Mouse (Mus musculus) midbrain, embryonic 14.5 days (tissue): ENCODE data around the gene Rab2b. TPM values are rescaled to one million over a fixed set of nuclear protein-coding genes. Genes with fewer than 3 reads are reported as not detected.
A peak's percentile ranks its signal among the peaks of the same experiment; 100 is the strongest.

Source experiments
- ATAC-seq: fragments of 200-750 bp; cut with Nextera tagmentation; 2 replicates; pipeline ENCODE4 v1.8.0; 2017; ENCODE audit warnings: moderate number of reproducible peaks, moderate library complexity; ENCODE audit not compliant: low FRiP score, low TSS enrichment
- DNase-seq: peaks from one replicate; pipeline ENCODE4 v3.0.0-alpha.2; 2015
- H3K27ac ChIP-seq: fragments of 300-500 bp; sonication (generic); replicated peaks from 2 replicates; pipeline ENCODE4 v1.5.1; 2014; ENCODE audit warnings: mild to moderate bottlenecking, low read depth, low read length, moderate library complexity
- H3K27me3 ChIP-seq: fragments of 300-500 bp; sonication (generic); 2 replicates; pipeline ENCODE4 v1.6.1; 2014; ENCODE audit warnings: low read length, control low read depth, mixed read lengths; ENCODE audit not compliant: control insufficient read depth, insufficient read depth
- H3K36me3 ChIP-seq: fragments of 300-500 bp; sonication (generic); 2 replicates; pipeline ENCODE4 v1.6.1; 2014; ENCODE audit warnings: low read length, control low read depth; ENCODE audit not compliant: control insufficient read depth, insufficient read depth
- H3K4me1 ChIP-seq: fragments of 300-500 bp; sonication (generic); 2 replicates; pipeline ENCODE4 v1.6.1; 2014; ENCODE audit warnings: mild to moderate bottlenecking, antibody characterized with exemption, low read length, control low read depth; ENCODE audit not compliant: control insufficient read depth, insufficient read depth
- H3K4me2 ChIP-seq: fragments of 300-500 bp; sonication (generic); 2 replicates; pipeline ENCODE4 v1.6.1; 2014; ENCODE audit warnings: mild to moderate bottlenecking, low read length, moderate library complexity
- H3K4me3 ChIP-seq: fragments of 300-500 bp; sonication (generic); replicated peaks from 2 replicates; pipeline ENCODE4 v1.5.1; 2014; ENCODE audit warnings: low read depth, low read length
- H3K9ac ChIP-seq: fragments of 300-500 bp; sonication (generic); replicated peaks from 2 replicates; pipeline ENCODE4 v1.6.1; 2014; ENCODE audit warnings: mild to moderate bottlenecking, low read length, moderate library complexity
- H3K9me3 ChIP-seq: fragments of 300-500 bp; sonication (generic); 2 replicates; pipeline ENCODE4 v1.6.1; 2016; ENCODE audit warnings: low read length, control low read depth, mixed read lengths; ENCODE audit not compliant: control insufficient read depth
- WGBS: fragments of 180-500 bp; shearing (Covaris S2); extraction: QIAGEN DNeasy Blood & Tissue Kit; methylation state at CpG from one replicate; pipeline ENCODE4 v1.1.7; 2014; 5-methylcytosine and 5-hydroxymethylcytosine counted together
- polyA plus RNA-seq: library from polyadenylated mRNA; unstranded; fragments of >200 nt; fragmentation: Nextera tagmentation; extraction: Ambion mirVana; gene quantifications from 2 replicates; pipeline ENCODE4 v1.2.1, GENCODE M21; 2014

The Rab2b gene
- polyA plus RNA-seq, 1 experiment from 2014 or later = 65.7 TPM

- no peak overlapping the region for H3K4me3 ChIP-seq
- H3K27ac ChIP-seq = no peak overlapping the region
- no peaks in the 10 kb centered on the region for H3K9me3 ChIP-seq
- ATAC-seq (peak; percentile 31; the same call in 1 of the 2 replicates), DNase-seq (peak; percentile 83)
- no peaks in the 10 kb centered on the region for H3K27me3 ChIP-seq
- 64% methylated on average over 6 of the region's 6 CpGs for WGBS
- peaks cover 88% of the 10 kb centered on the region for H3K36me3 ChIP-seq
- no peak overlapping the region for H3K4me2 ChIP-seq
- no peak overlapping the region for H3K9ac ChIP-seq
- no peaks in the 10 kb centered on the region for H3K4me1 ChIP-seq
Measured at GRCm38 (mm10) chr14:52295558-52296264, 16.4 kb upstream of the Rab2b start.

- ATAC-seq (no peak), DNase-seq (no peak)
- H3K27ac ChIP-seq = no peak overlapping the region
- peaks cover 9% of the 10 kb centered on the region for H3K4me1 ChIP-seq
- WGBS = 95% methylated on average over 3 of the region's 3 CpGs
- H3K27me3 ChIP-seq = no peaks in the 10 kb centered on the region
- H3K9ac ChIP-seq = no peak overlapping the region
- peaks cover 38% of the 10 kb centered on the region for H3K36me3 ChIP-seq
- no peak overlapping the region for H3K4me3 ChIP-seq
- no peaks in the 10 kb centered on the region for H3K9me3 ChIP-seq
- no peak overlapping the region for H3K4me2 ChIP-seq
Measured at GRCm38 (mm10) chr14:52284191-52284590, 4.8 kb upstream of the Rab2b start.

- no peak overlapping the region for H3K27ac ChIP-seq
- H3K9ac ChIP-seq = no peak overlapping the region
- H3K4me1 ChIP-seq = peaks cover 9% of the 10 kb centered on the region
- peaks cover 38% of the 10 kb centered on the region for H3K36me3 ChIP-seq
- H3K27me3 ChIP-seq = no peaks in the 10 kb centered on the region
- DNase-seq (no peak), ATAC-seq (no peak)
- no peak overlapping the region for H3K4me2 ChIP-seq
- no peaks in the 10 kb centered on the region for H3K9me3 ChIP-seq
- H3K4me3 ChIP-seq = no peak overlapping the region
- 97% methylated on average over 5 of the region's 5 CpGs for WGBS
Measured at GRCm38 (mm10) chr14:52283629-52284028, 4.3 kb upstream of the Rab2b start.

GRCm38 (mm10) chr14:52279747-52280120 is 389 bp upstream of the Rab2b start:
- Histone ChIP-seq H3K4me1 (peaks cover 9% of the 10 kb centered on the region), H3K36me3 (peaks cover 16% of the 10 kb centered on the region), H3K27me3 (no peaks in the 10 kb centered on the region), H3K4me2 (peak overlapping the region; percentile 77), H3K9me3 (no peaks in the 10 kb centered on the region), H3K27ac (peak overlapping the region; percentile 87), H3K9ac (peak overlapping the region; percentile 89), H3K4me3 (peak overlapping the region; percentile 87)
- DNase-seq (no peak), ATAC-seq (no peak; the same call in 1 of the 2 replicates)
- under 1% methylated on average over 21 of the region's 21 CpGs for whole genome bisulfite sequencing

- Histone ChIP-seq H3K27me3 (no peaks in the 10 kb centered on the region), H3K27ac (no peak overlapping the region), H3K36me3 (peaks cover 27% of the 10 kb centered on the region), H3K9ac (no peak overlapping the region), H3K4me1 (peaks cover 9% of the 10 kb centered on the region), H3K9me3 (no peaks in the 10 kb centered on the region), H3K4me2 (no peak overlapping the region), H3K4me3 (no peak overlapping the region)
- DNase-seq (no peak), ATAC-seq (no peak)
- WGBS = 93% methylated on average over 4 of the region's 4 CpGs
Measured at GRCm38 (mm10) chr14:52277210-52277609, 2.1 kb downstream of the Rab2b start.

- no peak overlapping the region for H3K27ac ChIP-seq
- no peak for DNase-seq
- WGBS = 78% methylated on average over 3 of the region's 3 CpGs
- H3K4me1 ChIP-seq = no peaks in the 10 kb centered on the region
- H3K4me3 ChIP-seq = no peak overlapping the region
- no peaks in the 10 kb centered on the region for H3K9me3 ChIP-seq
- H3K4me2 ChIP-seq = no peak overlapping the region
- H3K9ac ChIP-seq = no peak overlapping the region
- H3K36me3 ChIP-seq = peaks cover 41% of the 10 kb centered on the region
- H3K27me3 ChIP-seq = no peaks in the 10 kb centered on the region
- ATAC-seq = no peak
Measured at GRCm38 (mm10) chr14:52272781-52273180, 6.6 kb downstream of the Rab2b start.

- WGBS = under 1% methylated on average over 54 of the region's 54 CpGs
- Histone ChIP-seq H3K9ac (peak within 1 kb of the TSS; percentile 85), H3K9me3 (no peaks in the 10 kb centered on the region), H3K36me3 (peaks cover 14% of the 10 kb centered on the region), H3K4me2 (peak within 1 kb of the TSS; percentile 79), H3K27ac (peak within 1 kb of the TSS; percentile 96), H3K27me3 (no peaks in the 10 kb centered on the region), H3K4me1 (peaks cover 21% of the 10 kb centered on the region), H3K4me3 (peak within 1 kb of the TSS; percentile 93)
- ATAC-seq (peak; percentile 100), DNase-seq (peak; percentile 99)
Measured at GRCm38 (mm10) chr14:52257484-52258213, 21.7 kb downstream of the Rab2b start, which contains the start of gene Chd8. Gene Chd8, minus strand, starts transcription at chr14:52257780.

GRCm38 (mm10) chr14:52256311-52257175 is 22.8 kb downstream of the Rab2b start:
- peak overlapping the region; percentile 93 for H3K4me3 ChIP-seq
- peaks cover 21% of the 10 kb centered on the region for H3K4me1 ChIP-seq
- DNase-seq = peak; percentile 64
- no peaks in the 10 kb centered on the region for H3K9me3 ChIP-seq
- peak overlapping the region; percentile 79 for H3K4me2 ChIP-seq
- no peak for ATAC-seq
- no peaks in the 10 kb centered on the region for H3K27me3 ChIP-seq
- peak overlapping the region; percentile 96 for H3K27ac ChIP-seq
- H3K9ac ChIP-seq = peak overlapping the region; percentile 85
- WGBS = 7% methylated on average over 18 of the region's 18 CpGs
- peaks cover 4% of the 10 kb centered on the region; the same call in 1 of the 2 replicates for H3K36me3 ChIP-seq
